Mouse (Mus musculus) adrenal gland, adult 2 months (tissue): Measurements from ENCODE around the gene Wars2. TPM values are rescaled to one million over a fixed set of nuclear protein-coding genes. Genes with fewer than 3 reads are reported as not detected.
A peak's percentile ranks its signal among the peaks of the same experiment; 100 is the strongest.

ENCODE experiments used
- DNase-seq: peaks from one replicate; pipeline ENCODE4 v3.0.0; 2021
- long read RNA-seq: library from polyadenylated mRNA; stranded (forward); transcript quantifications from one replicate; pipeline ENCODE4 v2.0.0, GENCODE M21; 2021
- polyA plus RNA-seq: library from polyadenylated mRNA; depleted of rRNA; stranded (reverse); fragments of >200 nt; gene quantifications from 2 replicates; pipeline ENCODE4 v1.2.3, GENCODE M21; 2012; rRNA removed
- total RNA-seq, 2 experiments: library from RNA; stranded (reverse); gene quantifications; 2 replicates each; pipeline ENCODE4 v1.2.3; 2021

Wars2 gene
- total RNA-seq (10 to 100 TPM; 11.7 to 15.3 TPM), polyA plus RNA-seq (1.4 and 2.7 TPM in 2 replicates)
- long read RNA-seq, full-length matches to known transcripts, result 6 of 10 reads
- long read RNA-seq, partial matches to known transcripts, result 0 of 10 reads
- long read RNA-seq, other reads (novel, unspliced or antisense), result 4 of 10 reads

GRCm38 (mm10) chr3:99140940-99141854 lies at the start of gene Wars2:
Gene Wars2, plus strand, starts transcription at chr3:99141068.
- peak; percentile 94 for DNase-seq

GRCm38 (mm10) chr3:99096816-99097215 lies 44.1 kb upstream of the Wars2 start:
- no peak for DNase-seq

DNA sequence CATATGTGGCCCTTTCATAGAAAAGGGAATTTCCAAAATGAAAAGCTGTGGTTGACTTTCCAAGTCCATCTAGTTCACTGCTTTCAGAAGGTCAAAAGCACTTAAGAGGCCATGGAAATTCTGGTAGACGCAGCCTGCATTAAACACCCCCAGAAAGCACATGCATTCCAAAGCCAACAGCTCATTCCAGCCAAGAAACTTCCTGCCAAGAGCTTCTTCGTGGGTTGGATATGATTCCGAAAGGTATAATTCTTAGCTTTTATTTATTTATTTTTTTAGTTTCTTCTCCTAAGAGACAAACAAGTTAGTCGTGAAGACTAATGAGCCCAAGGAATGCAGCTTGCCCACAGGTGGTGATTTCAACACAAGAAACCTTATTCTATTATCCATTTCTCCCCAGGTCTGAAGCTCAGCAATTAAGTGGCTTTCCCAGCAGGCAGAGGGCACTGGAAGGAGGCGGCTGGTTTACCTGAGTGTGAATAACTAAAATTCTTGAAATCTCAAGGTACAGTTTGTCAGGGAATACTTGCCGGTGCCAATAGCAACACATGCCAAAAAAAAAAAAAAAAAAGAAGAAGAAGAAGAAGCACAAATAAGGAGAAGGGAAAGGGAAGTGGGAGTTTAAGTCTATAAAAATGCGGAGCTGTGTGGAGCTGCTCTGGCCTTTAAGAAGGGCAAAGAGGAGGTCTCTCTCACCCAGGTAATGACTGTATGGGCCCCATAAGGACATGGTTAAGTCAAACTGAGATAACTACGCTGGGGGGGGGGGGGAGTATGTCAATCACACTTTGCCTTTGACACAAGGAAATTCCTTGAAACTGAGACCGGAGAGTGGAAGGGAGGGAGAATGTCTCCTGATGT lies 30.3 kb upstream of the Wars2 start:
- no peak for DNase-seq

DNA sequence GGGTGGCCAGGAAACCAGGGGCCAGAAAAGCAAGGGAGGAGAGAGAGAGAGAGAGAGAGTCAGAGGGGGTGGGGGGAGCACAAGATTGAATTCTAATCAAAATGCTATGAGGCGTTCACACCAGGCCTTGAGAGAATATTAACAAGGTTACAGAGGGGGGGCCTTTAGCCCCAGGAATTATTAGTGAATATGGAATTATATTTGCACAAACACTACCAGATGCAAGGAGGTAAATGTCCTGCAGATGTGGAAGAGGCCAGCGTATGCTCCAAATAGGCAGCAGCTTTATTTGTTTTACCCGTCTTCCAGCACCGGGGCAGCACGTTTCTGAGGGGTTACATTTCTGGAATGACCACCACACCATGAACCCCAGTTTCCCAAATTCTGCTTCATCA lies 29.7 kb upstream of the Wars2 start:
- no peak for DNase-seq

GRCm38 (mm10) chr3:99113266-99113837 lies 27.5 kb upstream of the Wars2 start:
- DNase-seq, result no peak

- no peak for DNase-seq
Measured at GRCm38 (mm10) chr3:99120942-99121341, 19.9 kb upstream of the Wars2 start.

DNA sequence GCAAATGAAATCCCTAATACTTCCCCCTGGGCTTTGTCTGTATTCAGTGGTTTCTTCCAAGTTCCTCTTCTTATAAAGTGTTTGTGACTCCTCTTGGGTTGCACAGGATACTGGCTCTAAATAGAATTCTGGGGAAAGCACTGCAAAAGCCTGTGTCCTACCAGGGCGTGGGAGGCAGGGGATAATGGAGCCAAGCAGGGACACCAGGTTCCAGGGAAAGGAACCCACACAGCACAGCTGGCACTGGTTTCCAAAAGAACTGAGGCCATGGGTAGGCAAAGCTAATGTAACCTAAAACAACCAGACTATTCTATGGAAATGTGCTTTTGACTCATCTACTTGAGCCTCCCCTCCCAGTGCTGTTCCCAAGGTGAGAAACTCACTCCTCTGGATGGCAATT lies 10.3 kb upstream of the Wars2 start:
- DNase-seq, result no peak

DNA sequence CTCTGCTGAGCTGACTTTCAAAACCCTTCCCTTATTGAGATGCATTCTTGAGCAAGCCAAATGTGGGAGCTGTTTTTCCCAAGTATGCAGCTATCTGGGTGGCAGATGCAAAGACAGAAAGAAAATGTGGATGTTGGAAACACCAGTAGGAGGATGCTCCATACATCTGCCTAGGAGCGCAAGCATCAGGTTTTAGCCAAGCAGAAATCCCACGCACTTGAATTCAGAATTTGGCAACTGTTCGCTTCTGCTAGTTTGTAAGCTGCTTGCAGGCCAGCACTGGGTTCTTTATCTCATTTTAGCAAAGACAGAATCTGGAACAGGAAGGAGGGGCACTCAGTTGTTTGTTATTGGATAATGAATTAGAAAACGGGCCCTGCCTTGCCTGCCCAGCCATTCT lies 8.9 kb upstream of the Wars2 start:
- no peak for DNase-seq

- no peak for DNase-seq
Measured at GRCm38 (mm10) chr3:99133913-99134312, 7.0 kb upstream of the Wars2 start.

- DNase-seq, result peak; percentile 54
Measured at GRCm38 (mm10) chr3:99147886-99148285, 7.0 kb downstream of the Wars2 start.

DNA sequence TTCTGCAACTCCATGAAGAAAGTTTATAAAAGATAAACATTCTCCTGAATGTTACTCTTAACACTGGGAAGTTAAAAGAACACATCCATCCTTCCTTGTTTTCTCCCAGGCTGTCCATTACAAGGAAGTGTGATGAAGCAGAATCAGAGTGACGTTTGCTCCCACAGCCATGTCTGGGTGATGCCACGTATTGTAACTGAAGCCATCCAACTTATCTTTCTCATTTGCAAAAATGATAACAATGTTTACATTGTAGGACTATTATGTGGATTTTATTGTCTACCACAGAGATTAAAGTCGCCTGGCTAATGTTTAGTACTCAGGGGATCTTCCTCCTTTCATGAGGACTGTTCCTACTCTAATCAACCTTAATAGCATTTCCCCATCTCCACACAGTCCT lies 8.2 kb downstream of the Wars2 start:
- no peak for DNase-seq

GRCm38 (mm10) chr3:99156286-99156685 lies 15.4 kb downstream of the Wars2 start:
- no peak for DNase-seq

DNA sequence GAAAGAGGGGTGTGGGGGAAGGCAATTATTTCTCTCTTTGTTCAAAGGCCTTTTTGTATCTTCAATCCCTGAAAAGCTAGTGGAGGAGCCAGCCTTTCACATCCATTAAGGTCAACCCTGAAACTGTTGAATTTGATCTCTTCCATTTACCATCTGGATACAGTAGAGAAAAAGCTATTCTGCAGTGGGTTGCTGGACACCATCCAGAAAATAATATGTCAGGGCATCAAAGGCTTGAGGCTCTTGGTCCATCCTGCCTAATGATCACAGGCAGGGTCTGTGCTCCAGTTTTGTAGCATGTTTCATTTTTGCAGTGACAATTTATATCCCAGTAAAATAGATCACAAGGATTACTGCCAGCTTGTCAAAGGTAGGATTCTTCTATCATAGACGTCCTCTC lies 16.1 kb downstream of the Wars2 start:
- no peak for DNase-seq

DNA sequence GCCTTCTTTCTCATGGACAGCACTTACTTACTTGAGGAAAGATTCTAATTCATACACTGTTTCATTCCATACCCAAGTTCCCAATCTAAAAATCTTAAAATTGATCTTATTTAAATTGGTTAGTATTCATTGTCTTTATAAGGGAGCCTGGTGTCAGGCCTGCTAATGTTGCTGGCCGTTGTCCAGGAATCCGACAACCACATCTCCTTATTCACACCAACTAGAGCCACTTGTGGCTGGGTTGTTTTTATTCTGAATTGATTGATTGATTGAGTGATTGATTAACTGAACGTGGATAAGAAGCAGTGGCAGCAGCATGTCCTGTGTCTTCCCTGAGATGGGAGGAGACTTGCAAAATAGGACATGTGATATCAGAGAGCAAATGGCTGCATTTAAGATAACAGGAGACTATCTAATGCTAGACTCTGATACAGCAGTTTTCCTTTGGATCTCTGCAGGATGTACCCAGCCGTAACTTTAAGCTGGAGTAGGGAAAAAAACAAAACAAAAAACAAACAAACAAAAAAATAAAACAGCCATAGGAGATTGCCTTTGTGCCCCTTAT lies 16.7 kb downstream of the Wars2 start:
- DNase-seq, result no peak

- DNase-seq, result no peak
Measured at GRCm38 (mm10) chr3:99160016-99160415, 19.1 kb downstream of the Wars2 start.

GRCm38 (mm10) chr3:99162191-99162590 lies 21.3 kb downstream of the Wars2 start:
- no peak for DNase-seq

DNA sequence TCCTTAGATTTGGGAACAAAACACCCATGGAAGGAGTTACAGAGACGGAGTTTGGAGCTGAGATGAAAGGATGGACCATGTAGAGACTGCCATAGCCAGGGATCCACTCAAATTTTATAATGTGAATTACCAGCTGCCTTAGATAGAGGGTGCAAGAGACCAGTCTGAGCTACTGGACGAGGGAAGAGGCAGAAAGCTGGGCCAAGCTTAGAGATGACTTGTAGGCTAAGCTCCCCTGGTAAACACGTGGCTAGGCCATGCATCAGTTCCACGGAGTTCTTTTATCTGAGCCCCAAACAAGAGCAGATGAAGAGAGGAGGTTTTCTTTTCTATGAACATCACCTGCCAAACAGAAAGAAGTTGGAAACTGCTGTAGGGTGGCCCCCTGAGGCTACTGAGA lies 26.9 kb downstream of the Wars2 start:
- DNase-seq, result peak; percentile 30

DNA sequence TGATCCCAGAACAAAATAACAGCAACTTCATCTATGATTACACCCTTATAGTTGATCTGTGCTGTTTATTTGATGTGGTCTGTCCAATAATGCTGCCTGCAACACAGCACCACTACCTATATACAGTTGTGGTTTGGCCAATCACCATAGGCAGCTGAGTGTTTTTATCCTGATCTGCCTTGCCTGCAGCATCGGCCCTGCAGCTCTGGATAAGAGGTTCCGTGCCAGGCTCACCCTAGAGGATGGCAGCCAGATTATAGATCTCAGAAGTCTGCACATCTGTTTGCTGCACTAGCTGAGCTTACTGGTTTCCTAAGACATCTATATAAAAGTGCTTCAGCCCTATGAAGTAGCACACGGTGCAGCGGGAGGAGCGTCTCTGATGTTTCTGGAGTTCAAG lies 32.3 kb downstream of the Wars2 start:
- DNase-seq, result no peak

- no peak for DNase-seq
Measured at GRCm38 (mm10) chr3:99174658-99175304, 33.9 kb downstream of the Wars2 start.

GRCm38 (mm10) chr3:99183355-99184016 lies 42.6 kb downstream of the Wars2 start:
- DNase-seq, result no peak

- no peak for DNase-seq
Measured at GRCm38 (mm10) chr3:99184373-99184772, 43.5 kb downstream of the Wars2 start.
